Mouse (Mus musculus) cerebellum, adult 11-12 months (tissue): ENCODE data around the gene Csrnp1.

ENCODE experiments used
- DNase-seq: peaks from one replicate; pipeline ENCODE4 v3.0.0; 2022

Gene Csrnp1

GRCm38 (mm10) chr9:120001945-120002725 is 17.7 kb upstream of the Csrnp1 start:
- peak; percentile 17 for DNase-seq

GRCm38 (mm10) chr9:120000761-120001160 is 16.3 kb upstream of the Csrnp1 start:
- DNase-seq, result no peak

GRCm38 (mm10) chr9:119999636-120000035 is 15.2 kb upstream of the Csrnp1 start:
- no peak for DNase-seq

- no peak for DNase-seq
Observed at GRCm38 (mm10) chr9:119998776-119999175, 14.3 kb upstream of the Csrnp1 start.

DNA sequence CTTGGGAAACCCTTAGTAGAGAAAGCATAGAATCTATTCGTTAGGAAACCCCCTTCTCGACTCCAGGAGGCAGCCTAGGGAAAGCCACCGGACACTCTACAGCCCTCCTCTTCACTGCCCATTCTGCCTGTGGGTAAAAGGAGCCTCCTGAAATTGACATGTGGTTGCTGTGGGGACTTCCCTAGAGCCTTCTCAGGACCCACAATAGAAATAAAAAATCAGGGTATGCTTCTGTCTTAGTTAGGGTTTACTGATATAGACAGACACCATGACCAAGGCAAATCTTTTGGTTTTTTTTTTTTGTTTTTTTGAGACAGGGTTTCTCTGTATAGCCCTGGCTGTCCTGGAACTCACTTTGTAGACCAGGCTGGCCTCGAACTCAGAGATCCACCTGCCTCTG is 11.6 kb upstream of the Csrnp1 start:
- DNase-seq, result no peak

GRCm38 (mm10) chr9:119994207-119994606 is 9.7 kb upstream of the Csrnp1 start:
- no peak for DNase-seq

DNA sequence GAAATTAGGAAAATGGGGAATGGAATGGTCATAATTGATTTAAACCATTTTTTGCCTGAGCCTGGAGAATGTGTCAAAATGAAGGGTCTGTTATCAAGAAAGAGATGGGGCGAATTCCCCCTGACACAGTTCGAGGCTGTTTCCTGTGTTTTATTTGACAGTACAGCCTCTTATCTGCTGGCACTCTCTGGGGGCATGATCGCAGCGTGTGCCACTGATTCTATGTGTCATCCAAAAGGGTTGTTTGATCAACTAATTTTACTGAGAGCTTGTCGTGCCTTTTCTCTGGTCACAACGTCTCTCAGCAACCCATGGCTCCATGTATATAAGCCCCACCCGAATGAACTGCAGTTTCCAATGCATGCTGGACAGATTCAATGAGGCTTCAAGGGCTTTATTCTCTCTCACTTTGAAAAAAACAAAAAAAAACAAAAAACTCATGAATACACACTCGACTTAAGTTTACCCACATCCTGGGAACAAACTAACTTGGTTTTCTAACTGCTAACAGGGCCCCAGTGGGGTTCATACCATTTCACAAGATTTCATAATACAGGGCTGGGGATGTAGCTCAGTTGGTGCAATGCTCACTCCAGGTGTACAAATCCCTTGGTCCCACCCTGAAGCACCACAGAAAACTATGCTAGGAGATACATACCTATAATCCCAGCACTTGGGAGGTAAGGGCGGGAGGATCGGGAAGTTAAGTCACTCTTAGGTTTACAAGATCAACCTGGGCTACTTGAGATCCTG is 8.8 kb upstream of the Csrnp1 start:
- DNase-seq, result no peak

DNA sequence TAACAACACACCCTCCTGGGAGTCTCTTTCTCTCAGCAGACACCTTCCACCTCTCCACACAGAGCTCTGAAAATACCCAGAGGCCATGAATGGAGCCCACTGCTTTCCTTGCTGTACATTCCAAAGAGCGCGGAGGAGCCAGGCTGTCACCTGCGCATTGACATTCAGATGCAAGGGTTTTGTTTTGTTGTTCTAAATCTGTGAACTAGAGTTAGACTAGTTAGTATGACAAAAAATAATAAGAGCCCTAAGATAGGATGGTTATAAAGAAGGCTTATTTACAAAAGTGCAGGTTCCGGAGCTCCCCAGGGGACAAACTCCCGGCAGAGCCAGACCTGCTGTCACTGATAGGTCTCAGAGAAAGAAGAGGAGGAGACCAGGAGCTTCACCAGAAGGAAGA is 6.9 kb upstream of the Csrnp1 start:
- DNase-seq, result no peak

DNA sequence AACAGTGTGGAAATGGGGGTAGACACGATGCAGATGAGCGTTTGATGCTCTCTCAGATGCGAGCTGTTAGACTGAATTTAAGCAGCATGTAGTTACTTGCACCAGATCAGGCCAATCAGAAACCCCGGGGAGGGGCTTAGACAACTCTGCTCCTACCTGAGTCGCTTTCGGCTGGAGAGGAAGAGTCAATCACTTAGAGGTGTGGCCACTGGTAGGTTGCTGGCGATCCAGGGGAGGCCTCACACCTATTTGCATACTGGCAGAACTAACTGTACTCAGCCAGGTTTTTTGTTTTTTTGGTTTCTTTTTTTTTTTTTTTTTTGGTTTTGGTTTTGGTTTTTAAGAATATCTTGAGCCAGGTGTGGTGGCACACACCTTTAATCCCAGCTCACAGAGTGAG is 3.8 kb upstream of the Csrnp1 start:
- DNase-seq, result no peak

DNA sequence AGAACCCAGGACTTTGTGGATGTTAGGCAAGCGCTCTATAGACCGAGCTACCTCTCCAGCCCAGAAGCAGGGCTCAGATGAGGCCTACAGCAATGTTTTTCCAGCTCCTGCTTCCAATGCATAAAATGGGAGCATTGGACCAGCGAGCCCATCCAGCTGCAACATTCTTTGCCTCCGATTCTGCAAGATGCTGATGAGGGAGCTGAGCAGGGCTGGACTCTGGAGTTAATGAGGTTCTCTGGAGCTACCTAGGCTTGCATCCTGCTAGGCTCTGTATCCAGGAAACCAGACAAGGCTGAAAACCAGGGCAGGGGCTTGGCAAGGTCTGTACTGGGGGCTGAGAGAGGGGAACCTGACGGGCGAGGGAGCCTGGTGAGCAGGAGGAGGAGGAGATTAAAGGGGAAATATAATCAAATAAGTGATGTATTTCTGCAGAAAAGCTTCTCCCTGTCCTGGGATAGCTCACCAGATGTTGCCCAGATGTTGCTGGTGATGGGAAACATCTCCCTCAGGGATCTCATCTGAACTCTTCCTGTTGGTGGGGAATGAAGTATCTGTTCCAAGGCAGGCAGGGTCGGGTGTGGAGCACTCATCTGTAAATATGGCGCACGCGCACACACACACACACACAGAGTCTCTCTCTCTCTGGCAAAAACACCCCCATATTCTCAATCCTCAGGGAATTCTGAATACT is 1.6 kb upstream of the Csrnp1 start:
- DNase-seq, result no peak

DNA sequence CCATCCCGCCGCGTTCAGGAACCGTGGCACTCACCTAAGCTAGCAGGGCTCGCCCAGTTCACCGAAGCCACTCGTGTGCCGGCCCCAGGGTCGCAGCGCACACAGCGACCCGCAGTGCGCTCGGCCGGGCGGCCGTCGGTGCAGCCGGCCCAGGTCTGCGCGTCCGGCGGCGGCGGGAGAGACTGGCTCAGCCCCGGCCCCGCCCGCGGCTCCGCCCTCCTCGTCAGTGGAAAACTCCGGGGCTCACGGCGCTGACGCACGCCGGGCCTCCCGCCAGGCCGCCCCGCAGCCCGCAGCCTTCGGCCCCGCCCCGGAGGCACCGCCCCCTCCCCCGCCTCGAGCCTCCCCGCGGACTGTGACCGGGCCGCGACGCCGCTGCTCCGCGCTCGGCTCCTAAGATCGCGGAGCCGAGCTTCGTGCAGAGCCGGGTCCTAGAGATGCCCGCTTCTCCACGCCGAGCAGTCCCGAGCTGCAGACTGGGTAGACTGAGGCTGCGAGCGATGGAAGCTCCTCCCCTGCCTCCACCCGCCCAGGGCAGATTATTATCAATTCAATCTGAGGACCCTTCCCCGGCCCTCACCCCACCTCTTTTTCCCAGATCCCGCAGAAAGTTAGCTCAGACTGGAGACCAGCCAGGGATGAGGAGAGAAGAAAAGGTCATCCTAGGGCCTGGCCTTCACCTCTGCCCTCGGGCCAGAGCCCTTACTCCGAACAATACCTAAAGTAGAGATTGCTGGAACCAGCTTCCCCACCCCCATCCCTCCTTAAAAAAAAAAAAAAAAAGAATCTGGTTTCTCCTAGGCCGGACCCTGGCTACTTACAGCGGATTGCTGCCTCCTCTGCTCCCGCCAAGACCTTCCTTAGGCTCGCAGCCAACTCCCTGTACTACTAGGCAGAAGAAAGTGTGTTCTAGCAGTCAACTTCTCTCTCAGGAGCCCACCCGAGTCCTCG is 598 bp downstream of the Csrnp1 start:
- peak; percentile 84 for DNase-seq

GRCm38 (mm10) chr9:119982956-119983551 is 1.4 kb downstream of the Csrnp1 start:
- peak; percentile 70 for DNase-seq

GRCm38 (mm10) chr9:119982241-119982811 is 2.1 kb downstream of the Csrnp1 start:
- DNase-seq, result peak; percentile 74

DNA sequence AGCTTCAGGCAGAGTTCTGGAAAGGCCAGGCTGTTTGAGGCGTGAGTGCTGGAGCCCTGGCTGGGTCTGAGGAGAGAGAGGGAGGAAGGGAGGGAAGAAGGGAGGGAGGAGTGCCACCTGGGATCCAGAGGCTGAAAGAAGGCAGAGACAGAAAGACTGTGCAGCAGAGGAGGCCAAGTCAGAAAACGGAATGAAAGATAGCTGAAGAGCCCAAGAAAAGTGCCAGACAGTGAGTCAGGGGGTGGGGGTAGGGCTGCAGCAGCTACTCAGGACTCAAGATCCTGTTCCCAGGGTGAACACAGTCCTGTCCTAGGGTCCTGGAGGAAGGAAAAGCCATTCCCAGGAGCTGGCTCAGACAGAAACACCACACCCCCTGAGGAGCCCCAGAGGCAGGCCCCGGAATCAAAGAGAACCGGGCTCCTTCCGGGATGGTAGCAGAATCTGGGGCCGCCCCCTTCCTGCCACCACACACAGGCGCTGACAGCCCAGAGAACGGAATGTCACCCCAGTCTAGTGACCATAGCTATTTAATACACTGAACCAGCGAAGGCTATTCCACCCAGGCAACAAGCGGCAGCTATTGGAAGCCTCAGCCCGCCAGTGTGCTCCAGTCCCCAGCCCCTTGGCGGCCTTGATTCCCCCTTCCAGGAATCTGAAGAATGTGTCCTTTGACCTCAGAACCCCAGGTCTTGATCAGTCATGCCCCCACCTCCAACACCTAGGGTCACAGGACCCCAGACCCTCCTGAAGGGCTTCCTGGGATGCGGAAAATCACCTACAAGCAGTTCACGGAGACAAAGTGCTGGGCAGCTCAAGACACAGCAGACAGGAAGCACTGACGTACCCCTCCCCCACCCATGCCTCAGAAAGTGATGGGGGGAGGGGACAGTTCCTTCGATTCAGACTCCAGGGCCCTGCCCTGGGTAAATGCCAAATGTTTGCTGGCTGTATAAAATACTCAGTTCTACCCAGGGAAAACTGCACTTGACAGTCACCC is 3.0 kb downstream of the Csrnp1 start:
- DNase-seq, result peak; percentile 58

DNA sequence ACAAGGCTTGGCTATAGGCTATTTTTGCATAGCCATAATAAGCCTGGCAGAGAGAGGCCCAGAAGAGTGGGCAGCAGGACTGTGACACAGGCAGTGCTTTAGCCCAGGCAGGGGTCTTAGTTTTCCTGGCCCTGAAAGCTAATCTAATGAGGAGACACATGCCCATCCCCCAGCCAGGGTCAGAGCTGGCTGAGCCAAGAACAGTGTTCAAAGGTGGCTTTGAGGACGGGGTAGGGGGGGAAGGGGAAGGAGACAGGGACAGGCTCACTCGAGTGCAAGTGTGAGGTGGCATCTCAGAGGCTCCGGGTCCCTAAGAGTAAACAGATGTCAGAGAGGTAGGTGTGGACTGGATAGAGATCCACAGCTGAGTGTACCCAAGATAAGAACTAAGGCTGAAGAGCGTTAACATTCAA is 3.7 kb downstream of the Csrnp1 start:
- DNase-seq, result peak; percentile 44

DNA sequence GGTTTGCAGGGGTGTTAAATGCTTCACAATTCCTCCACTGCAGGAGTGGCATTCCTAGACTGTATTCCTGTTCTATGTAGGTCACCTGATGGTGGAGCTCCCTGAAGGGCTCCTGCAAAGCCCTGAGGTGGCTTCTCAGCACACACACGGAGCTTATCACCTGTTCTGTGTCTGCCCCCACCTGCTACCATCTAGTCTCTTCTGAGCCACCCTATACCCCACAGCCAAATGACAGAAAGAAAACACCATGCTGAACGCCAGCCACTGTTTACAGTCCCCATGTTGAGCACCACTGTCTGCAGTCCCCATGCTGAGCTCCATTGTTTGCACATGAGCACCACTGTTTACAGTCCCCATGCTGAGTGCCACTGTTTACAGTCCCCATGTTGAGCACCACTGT is 4.7 kb downstream of the Csrnp1 start:
- DNase-seq, result peak; percentile 49

DNA sequence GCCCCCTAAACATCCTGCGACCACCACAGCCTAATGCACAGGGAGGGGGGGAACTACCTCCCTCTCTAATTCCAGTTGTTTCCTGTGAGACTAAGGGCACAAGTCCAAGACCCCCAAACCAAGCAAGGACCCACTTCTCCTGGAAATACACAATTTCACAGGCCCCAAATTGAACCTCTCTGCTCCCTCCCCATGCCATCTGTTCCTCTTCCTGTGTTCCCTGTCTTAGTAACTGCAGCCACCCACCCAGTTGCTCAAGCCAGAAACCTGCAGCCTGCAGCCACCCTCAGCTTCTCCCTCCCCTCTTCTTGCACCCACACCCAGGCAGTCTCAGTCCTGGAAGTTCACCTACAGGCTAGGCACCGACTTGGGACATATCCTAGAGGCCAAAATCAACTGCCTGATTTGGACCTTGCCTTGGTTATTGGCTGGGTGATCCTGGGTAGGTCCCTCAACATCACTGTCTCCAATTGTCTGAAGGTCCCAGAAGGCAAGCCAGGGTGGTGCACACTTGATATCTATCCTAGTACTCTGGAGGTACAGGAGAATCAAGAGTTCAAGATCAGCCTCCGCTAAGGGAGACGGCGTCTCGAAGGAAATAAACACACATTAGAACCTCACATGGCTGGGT is 5.5 kb downstream of the Csrnp1 start:
- peak; percentile 64 for DNase-seq

DNA sequence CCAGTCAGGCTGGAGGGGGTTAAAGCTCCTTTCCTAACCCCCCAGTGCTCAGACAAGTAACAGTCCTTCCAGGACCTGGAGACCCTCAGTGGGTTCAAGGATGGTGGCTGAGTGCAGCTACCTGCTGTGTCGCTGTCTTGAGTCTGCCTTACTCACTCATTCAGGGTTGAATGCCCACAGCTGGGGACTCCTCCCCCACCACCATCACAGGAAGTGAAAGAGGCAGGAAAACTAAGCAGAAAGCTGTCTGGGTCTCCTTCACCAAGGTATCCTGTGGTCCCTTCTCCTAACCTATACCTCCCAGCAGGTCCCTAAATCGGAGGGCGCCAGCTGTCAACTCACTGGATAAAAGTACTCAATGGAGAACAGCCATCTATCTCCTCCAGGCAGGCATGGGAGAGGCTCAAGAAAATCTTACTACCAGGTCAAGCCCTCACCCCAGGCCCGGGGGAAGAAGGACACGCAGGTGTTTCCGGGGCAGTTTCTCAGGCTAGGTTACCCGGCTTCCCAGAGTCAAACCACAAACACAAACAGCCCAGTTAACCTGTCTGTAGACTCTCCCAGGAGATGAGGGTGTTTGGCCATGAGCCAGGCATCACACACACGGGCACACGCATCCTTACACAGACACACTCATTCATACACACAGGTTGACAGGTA is 6.2 kb downstream of the Csrnp1 start:
- peak; percentile 53 for DNase-seq

- DNase-seq, result peak; percentile 45
Observed at GRCm38 (mm10) chr9:119977557-119978060, 6.8 kb downstream of the Csrnp1 start.
